15 mouse cellular contexts compared by ENCODE assay signal in genomic region chr2:102851936-102852477, GRCm38 (mm10). TPM values are rescaled to one million over a fixed set of nuclear protein-coding genes. Genes with fewer than 3 reads are reported as not detected.
A peak's percentile ranks its signal among the peaks of the same experiment; 100 is the strongest.
DNase-seq lines count a peak whose midpoint lies in the region; ATAC-seq and TF ChIP-seq lines count a peak whose summit lies in the region.
"Had no signal": no experiment of that assay in that cellular context is flagged by ENCODE, and none has a peak within 500 bp of the region (broad histone marks: within the 10 kb centered on the region; RNA-seq: fewer than 3 reads in every experiment).

No protein-coding gene starts in this region.

- TF ChIP-seq POLR2A in heart, adult 2 months (IDR thresholded peaks at IDR 0.05; ENCODE audit: insufficient read depth, low read depth, low read length): no peak
- TF ChIP-seq POLR2A in MEL (IDR thresholded peaks at IDR 0.05; ENCODE audit: control insufficient read depth in 1 of 2, insufficient read depth in 1 of 2, low read depth in 1 of 2, low read length in 2 of 2, poor library complexity in 1 of 2): no peak

- intact Hi-C loops in heart, postnatal 10 days (cut with DNase I): no loop called here
- intact Hi-C loops in heart, adult 2 months (cut with DNase I): loop anchor here (2.0 kb wide), 1 partner anchor 33 kb away; no protein-coding TSS in a partner anchor

- no peak for TF ChIP-seq RAD21 in MEL (IDR thresholded peaks at IDR 0.05; ENCODE audit: low read depth, low read length)

- TF ChIP-seq EP300 in heart, adult 2 months (IDR thresholded peaks at IDR 0.05; ENCODE audit: insufficient read depth, low read depth, low read length): no peak
- peak; percentile 63 to 83 for TF ChIP-seq EP300 in MEL (IDR thresholded peaks at IDR 0.05; ENCODE audit: low read depth in 1 of 2, low read length in 2 of 2)
- no peak for TF ChIP-seq EP300 in stomach, postnatal 0 days (optimal IDR thresholded peaks at IDR 0.05)

- TF ChIP-seq CTCF in heart, adult 2 months (IDR thresholded peaks at IDR 0.05): no peak
- TF ChIP-seq CTCF in MEL (IDR thresholded peaks at IDR 0.05 in 2 of 3, conservative IDR thresholded peaks at IDR 0.05 in 1 of 3; ENCODE audit: control insufficient read depth in 1 of 3, insufficient read depth in 1 of 3, low read depth in 2 of 3, low read length in 3 of 3, poor library complexity in 1 of 3, severe bottlenecking in 1 of 3): no peak
- TF ChIP-seq CTCF in stomach, postnatal 0 days (IDR thresholded peaks at IDR 0.05; ENCODE audit: low read depth): no peak

- H3K27ac ChIP-seq in heart, adult 2 months: no peak overlapping the region
- H3K27ac ChIP-seq in MEL (ENCODE audit: control insufficient read depth, low read depth, low read length): peak overlapping the region; percentile 79
- H3K27ac ChIP-seq in stomach, postnatal 0 days (replicated peaks): no peak overlapping the region
- H3K27ac ChIP-seq: embryonic facial prominence, embryonic 10.5 days; layer of hippocampus, adult 2 months had no signal

- H3K9ac ChIP-seq in heart, adult 2 months (ENCODE audit: low read depth, low read length): no peak overlapping the region
- H3K9ac ChIP-seq in MEL (ENCODE audit: control insufficient read depth, low read depth, low read length, poor library complexity, severe bottlenecking): no peak overlapping the region
- H3K9ac ChIP-seq in stomach, postnatal 0 days (ENCODE audit: low read length): no peak overlapping the region

- peak; percentile 9 to 21 for DNase-seq in heart, postnatal 10 days
- no peak for DNase-seq in heart, adult 2 months
- DNase-seq in A20 (ENCODE audit: low read depth, low spot score): peak; percentile 24
- DNase-seq in MEL (ENCODE audit: low read depth, low spot score): peak; percentile 57
- DNase-seq in left cerebral cortex, adult 18-20 months (ENCODE audit: low spot score in 2 of 2): no peak
- no peak for DNase-seq in stomach, postnatal 0 days (ENCODE audit: low spot score)
- DNase-seq: adrenal gland, adult 8-10 months; cerebellum, postnatal 14 days; gastrocnemius, postnatal 25 days; lung, adult 18-20 months; right cerebral cortex, adult 18-20 months had no signal

- no peaks in the 10 kb centered on the region for H3K27me3 ChIP-seq in heart, adult 2 months (ENCODE audit: control insufficient read depth, insufficient read depth, low read length)
- H3K27me3 ChIP-seq in MEL (ENCODE audit: control insufficient read depth in 1 of 2, insufficient read depth in 2 of 2, low read length in 2 of 2): no peaks in the 10 kb centered on the region
- no peaks in the 10 kb centered on the region for H3K27me3 ChIP-seq in stomach, postnatal 0 days (ENCODE audit: control insufficient read depth, insufficient read depth, low read length)

- no peak overlapping the region for H3K4me3 ChIP-seq in heart, adult 2 months
- H3K4me3 ChIP-seq in MEL (ENCODE audit: control insufficient read depth in 1 of 2, insufficient read depth in 1 of 2, low read depth in 2 of 2, low read length in 2 of 2): no peak overlapping the region
- no peak overlapping the region for H3K4me3 ChIP-seq in stomach, postnatal 0 days (ENCODE audit: low read depth, low read length)
- H3K4me3 ChIP-seq: embryonic facial prominence, embryonic 10.5 days; layer of hippocampus, adult 2 months had no signal

- 17% methylated on average over 4 of the region's 4 CpGs for WGBS in heart, adult 2 months
- 37% methylated on average over 4 of the region's 4 CpGs for WGBS in stomach, postnatal 0 days

- H3K4me2 ChIP-seq in stomach, postnatal 0 days (replicated peaks; ENCODE audit: low read depth): no peak overlapping the region

- H3K36me3 ChIP-seq in heart, adult 2 months (ENCODE audit: control insufficient read depth, insufficient read depth, low read length): 0 out of 2 replicates have a peak, but pooled peaks cover 4% of the 10 kb centered on the region
- H3K36me3 ChIP-seq in MEL (ENCODE audit: control insufficient read depth in 1 of 2, insufficient read depth in 2 of 2, low read length in 2 of 2): peaks cover 12 to 54% of the 10 kb centered on the region in 2 experiments
- H3K36me3 ChIP-seq in stomach, postnatal 0 days (ENCODE audit: control insufficient read depth, insufficient read depth, low read length): peaks cover 12% of the 10 kb centered on the region
- H3K36me3 ChIP-seq: embryonic facial prominence, embryonic 10.5 days had no signal

- H3K9me3 ChIP-seq in MEL (replicated peaks; ENCODE audit: insufficient read depth, low read length): no peaks in the 10 kb centered on the region
- H3K9me3 ChIP-seq in stomach, postnatal 0 days (ENCODE audit: control insufficient read depth, low read length): no peaks in the 10 kb centered on the region
- H3K9me3 ChIP-seq: embryonic facial prominence, embryonic 10.5 days had no signal

- ATAC-seq in megakaryocyte, adult 5-6 weeks (ENCODE audit: poor library complexity, severe bottlenecking): peak; percentile 41
- ATAC-seq in stomach, postnatal 0 days (ENCODE audit: low FRiP score, low TSS enrichment): no peak
- ATAC-seq: hindbrain, embryonic 16.5 days had no signal

- peaks cover 11% of the 10 kb centered on the region for H3K4me1 ChIP-seq in heart, adult 2 months (ENCODE audit: control insufficient read depth, insufficient read depth, low read length)
- H3K4me1 ChIP-seq in MEL (ENCODE audit: control insufficient read depth in 1 of 2, insufficient read depth in 2 of 2, low read length in 2 of 2): peaks cover 21 to 45% of the 10 kb centered on the region in 2 experiments
- H3K4me1 ChIP-seq in stomach, postnatal 0 days (replicated peaks; ENCODE audit: control insufficient read depth, insufficient read depth): no peaks in the 10 kb centered on the region

- no peaks in the 10 kb centered on the region for H3K79me2 ChIP-seq in heart, adult 2 months (replicated peaks; ENCODE audit: control insufficient read depth, insufficient read depth, low read length)
- H3K79me2 ChIP-seq in MEL (ENCODE audit: control insufficient read depth, insufficient read depth, low read length, poor library complexity): 0 out of 2 replicates have a peak, but pooled peaks cover under 1% of the 10 kb centered on the region

TF ChIP-seq in MEL, 35 proteins besides CTCF, POLR2A, EP300 and RAD21:
- TF ChIP-seq ZNF384 (IDR thresholded peaks at IDR 0.05; ENCODE audit: low read depth, low read length): no peak
- 0 out of 2 replicates have a peak, but pooled peaks have one; percentile 44 for TF ChIP-seq ELF1 (IDR thresholded peaks at IDR 0.05; ENCODE audit: low read depth, low read length)
- no peak for TF ChIP-seq MEF2A (IDR thresholded peaks at IDR 0.05; ENCODE audit: extremely low read depth, insufficient replicate concordance, low read depth, low read length, poor library complexity, severe bottlenecking)
- TF ChIP-seq NRF1 (IDR thresholded peaks at IDR 0.05; ENCODE audit: insufficient read depth, low read depth, low read length, poor library complexity, severe bottlenecking): no peak
- no peak for TF ChIP-seq MXI1 (IDR thresholded peaks at IDR 0.05; ENCODE audit: low read depth, low read length)
- peak; percentile 70; the same call in 1 of the 2 replicates for TF ChIP-seq ETS1 (IDR thresholded peaks at IDR 0.05; ENCODE audit: low read depth, low read length)
- TF ChIP-seq TAL1 (IDR thresholded peaks at IDR 0.05; ENCODE audit: low read length): no peak
- TF ChIP-seq MAX (IDR thresholded peaks at IDR 0.05; ENCODE audit: low read length): no peak
- TF ChIP-seq UBTF (IDR thresholded peaks at IDR 0.05; ENCODE audit: borderline replicate concordance, insufficient read depth, low read depth, low read length): no peak
- TF ChIP-seq MAFK (IDR thresholded peaks at IDR 0.05; ENCODE audit: borderline replicate concordance, low read depth, low read length): no peak
- TF ChIP-seq POLR2AphosphoS5 (IDR thresholded peaks at IDR 0.05; ENCODE audit: borderline replicate concordance, low read depth, low read length): no peak
- no peak for TF ChIP-seq ZMIZ1 (IDR thresholded peaks at IDR 0.05; ENCODE audit: low read depth, low read length)
- TF ChIP-seq RCOR1 (IDR thresholded peaks at IDR 0.05; ENCODE audit: low read depth, low read length): peak; percentile 34
- TF ChIP-seq CHD2 (IDR thresholded peaks at IDR 0.05; ENCODE audit: low read length): no peak
- TF ChIP-seq CHD1 (IDR thresholded peaks at IDR 0.05; ENCODE audit: low read depth, low read length): no peak
- no peak for TF ChIP-seq E2F4 (IDR thresholded peaks at IDR 0.05; ENCODE audit: borderline replicate concordance, low read depth, low read length)
- no peak for TF ChIP-seq BHLHE40 (IDR thresholded peaks at IDR 0.05; ENCODE audit: borderline replicate concordance, low read depth, low read length)
- TF ChIP-seq GATA1 (IDR thresholded peaks at IDR 0.05; ENCODE audit: low read depth, low read length): peak; percentile 81
- TF ChIP-seq USF2 (IDR thresholded peaks at IDR 0.05; ENCODE audit: borderline replicate concordance in 1 of 2, insufficient read depth in 1 of 2, low read depth in 1 of 2, low read length in 2 of 2): no peak
- no peak for TF ChIP-seq MYB (IDR thresholded peaks at IDR 0.05; ENCODE audit: low read depth, low read length)
- no peak for TF ChIP-seq TCF12 (IDR thresholded peaks at IDR 0.05; ENCODE audit: low read depth, low read length)
- TF ChIP-seq KAT2A (conservative IDR thresholded peaks at IDR 0.05; ENCODE audit: low read depth, low read length): no peak

RNA-seq across cellular contexts. Expression of gene Cd44, which starts 49.5 kb away (rescaled TPM):
- 10 to 100 TPM; 19.8 to 22.7 TPM for total RNA-seq in heart, postnatal 10 days (2021)
- total RNA-seq in heart, adult 2 months (2021): 10 to 100 TPM in 1 of 2 experiments, 1 to 10 TPM in 1; 8.4 to 10.8 TPM
- polyA plus RNA-seq in heart, adult 2 months (2012; rRNA removed): 9.1 and 10.4 TPM in 2 replicates
- total RNA-seq in MEL (2012; rRNA removed): 43.8 and 58.5 TPM in 2 replicates
- polyA plus RNA-seq in MEL (2012; ENCODE audit: insufficient read depth in 1 of 2, insufficient read length in 2 of 2, low read depth in 1 of 2, low replicate concordance in 2 of 2, missing spikeins in 1 of 2): 100 to 1,000 TPM in 1 of 2 experiments, 10 to 100 TPM in 1; 53.9 to 226 TPM
- total RNA-seq in megakaryocyte, adult 5-6 weeks (2015): 358 and 368 TPM in 2 replicates
- total RNA-seq in megakaryocyte, adult 5-6 weeks (2017): 289 and 337 TPM in 2 replicates
- total RNA-seq in left cerebral cortex, adult 18-20 months (2021): 1 to 10 TPM; 3.2 to 4.7 TPM
- polyA plus RNA-seq in stomach, postnatal 0 days (2015; fragmentation: Nextera tagmentation; extraction: Ambion mirVana): 27.5 and 27.7 TPM in 2 replicates

Comparison
In these comparisons a context has a peak if more than half of its experiments do, and no peak if none do; other contexts are left out.
1. DNase-seq: peak in heart, postnatal 10 days (2 of 2), A20 (single experiment) and MEL (single experiment); none in heart, adult 2 months (0 of 2), left cerebral cortex, adult 18-20 months (0 of 2) and stomach, postnatal 0 days (single experiment).